Mouse (Mus musculus): ENCODE measurements at regions not wholly inside any gene's neighbourhood (a gene's known extent, or its start where the extent isn't known, plus 50 kb on each side); places are given as distances from the start of the nearest gene placed in this dataset.

- no peak for DNase-seq
These were observed 212.4 kb downstream of the Srbd1 start for GRCm38 (mm10) chr17:85932360-85933132.

- DNase-seq: no peak
These were observed 213.0 kb downstream of the Srbd1 start for GRCm38 (mm10) chr17:85931955-85932354.

GRCm38 (mm10) chr17:85930789-85931188, 214.2 kb downstream of the Srbd1 start:
- DNase-seq: no peak

GRCm38 (mm10) chr17:85930331-85930730, 214.6 kb downstream of the Srbd1 start:
- no peak for DNase-seq

GRCm38 (mm10) chr17:85929699-85930286, 215.2 kb downstream of the Srbd1 start:
- DNase-seq: no peak

GRCm38 (mm10) chr17:85928543-85928942, 216.4 kb downstream of the Srbd1 start:
- no peak for DNase-seq

- no peak for DNase-seq
These were observed 217.7 kb downstream of the Srbd1 start for GRCm38 (mm10) chr17:85927261-85927660.

- no peak for DNase-seq
These were observed 218.9 kb downstream of the Srbd1 start for GRCm38 (mm10) chr17:85926044-85926443.

GRCm38 (mm10) chr17:85921219-85921673, 223.7 kb downstream of the Srbd1 start:
- DNase-seq: peak; percentile 17

GRCm38 (mm10) chr17:85919868-85920267, 225.1 kb downstream of the Srbd1 start:
- no peak for DNase-seq

- no peak for DNase-seq
These were observed 227.8 kb upstream of the Six2 start for GRCm38 (mm10) chr17:85915870-85916269.

GRCm38 (mm10) chr17:85914062-85914461, 226.0 kb upstream of the Six2 start:
- DNase-seq: no peak

- no peak for DNase-seq
These were observed 220.6 kb upstream of the Six2 start for GRCm38 (mm10) chr17:85908709-85909108.

- no peak for DNase-seq
These were observed 218.6 kb upstream of the Six2 start for GRCm38 (mm10) chr17:85906597-85907187.

GRCm38 (mm10) chr17:85902575-85902974, 214.5 kb upstream of the Six2 start:
- no peak for DNase-seq

- DNase-seq: peak; percentile 11
These were observed 211.0 kb upstream of the Six2 start for GRCm38 (mm10) chr17:85899096-85899495.

- no peak for DNase-seq
These were observed 207.9 kb upstream of the Six2 start for GRCm38 (mm10) chr17:85895978-85896377.

GRCm38 (mm10) chr17:85891243-85891642, 203.2 kb upstream of the Six2 start:
- DNase-seq: no peak

GRCm38 (mm10) chr17:85889746-85890532, 201.9 kb upstream of the Six2 start:
- no peak for DNase-seq

GRCm38 (mm10) chr17:85888568-85889398, 200.7 kb upstream of the Six2 start:
- no peak for DNase-seq

GRCm38 (mm10) chr17:85886675-85887074, 198.6 kb upstream of the Six2 start:
- no peak for DNase-seq

- no peak for DNase-seq
These were observed 198.2 kb upstream of the Six2 start for GRCm38 (mm10) chr17:85886237-85886636.
